Mouse (Mus musculus): ENCODE data around the gene Mxi1. TPM values are rescaled to one million over a fixed set of nuclear protein-coding genes. Genes with fewer than 3 reads are reported as not detected.

Gene Mxi1
- 59.0 and 59.1 TPM in 2 replicates for polyA plus RNA-seq (2014; fragmentation: Nextera tagmentation; extraction: Ambion mirVana)

DNA sequence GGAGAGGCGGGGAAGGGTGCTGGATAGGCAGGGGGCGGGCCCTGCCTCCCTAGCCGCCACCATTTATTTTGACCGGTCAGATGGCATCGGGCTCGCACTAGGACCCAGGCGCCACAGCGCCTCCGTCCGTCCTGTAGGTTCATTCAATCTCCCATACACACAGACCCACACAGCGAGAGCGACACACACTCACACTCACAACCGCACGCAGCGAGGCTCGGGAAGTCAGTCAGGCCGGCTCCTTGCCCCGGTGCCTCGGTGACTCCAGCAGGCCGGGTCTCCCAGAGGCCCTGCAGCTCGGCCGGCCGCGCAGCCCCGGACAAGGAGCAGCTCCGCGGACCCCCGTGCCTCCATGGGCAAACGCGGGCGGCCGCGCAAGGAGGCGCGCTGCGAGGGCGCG lies at the start of gene Mxi1:
Gene Mxi1, plus strand, starts transcription at position 171 of the 400 bp plus-strand sequence.
- DNase-seq (ENCODE audit: low spot score, missing footprints) (peak; percentile 99), ATAC-seq (ENCODE audit: low FRiP score) (peak; percentile 75)
- Histone ChIP-seq H3K36me3 (ENCODE audit: control insufficient read depth, insufficient read depth, low read length) (no peaks in the 10 kb centered on the region; the same call in 1 of the 2 replicates), H3K4me1 (ENCODE audit: control insufficient read depth, insufficient read depth, low read length) (peaks cover 19% of the 10 kb centered on the region), H3K4me3 (ENCODE audit: low read depth, low read length) (peak within 1 kb of the TSS; percentile 93), H3K9me3 (ENCODE audit: control insufficient read depth, low read length) (no peaks in the 10 kb centered on the region), H3K27me3 (ENCODE audit: control insufficient read depth, insufficient read depth, low read length) (no peaks in the 10 kb centered on the region), H3K9ac (ENCODE audit: low read length) (peak within 1 kb of the TSS; percentile 94), H3K27ac (ENCODE audit: low read depth, low read length) (peak within 1 kb of the TSS; percentile 89), H3K4me2 (peak within 1 kb of the TSS; percentile 96)
- under 1% methylated on average over 38 of the region's 38 CpGs for WGBS

DNA sequence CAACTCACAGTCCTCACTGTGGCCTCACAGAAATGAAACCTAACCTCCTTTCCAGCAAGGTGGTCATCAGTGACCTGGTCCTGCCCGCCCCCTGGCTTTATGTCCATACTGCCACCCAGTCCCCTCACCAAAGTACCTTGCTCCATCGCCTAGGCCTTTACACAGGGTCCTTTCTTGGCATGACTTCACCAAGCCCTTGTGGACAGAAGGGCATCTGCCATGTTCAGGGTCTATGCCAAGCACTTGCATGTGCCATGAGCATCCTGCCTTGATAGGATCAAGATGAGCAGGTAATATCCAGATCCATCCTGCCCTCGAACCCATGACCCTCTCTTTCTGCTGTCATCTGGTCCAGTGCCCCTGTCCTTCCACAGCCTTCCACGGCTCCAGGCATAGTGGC lies 49.5 kb upstream of the Mxi1 start:
- Histone ChIP-seq H3K4me2 (no peak overlapping the region), H3K4me3 (ENCODE audit: low read depth, low read length) (no peak overlapping the region), H3K4me1 (ENCODE audit: control insufficient read depth, insufficient read depth, low read length) (peaks cover 6% of the 10 kb centered on the region; the same call in 1 of the 2 replicates), H3K9me3 (ENCODE audit: control insufficient read depth, low read length) (no peaks in the 10 kb centered on the region), H3K9ac (ENCODE audit: low read length) (no peak overlapping the region), H3K27ac (ENCODE audit: low read depth, low read length) (no peak overlapping the region), H3K36me3 (ENCODE audit: control insufficient read depth, insufficient read depth, low read length) (no peaks in the 10 kb centered on the region), H3K27me3 (ENCODE audit: control insufficient read depth, insufficient read depth, low read length) (no peaks in the 10 kb centered on the region)
- ATAC-seq (ENCODE audit: low FRiP score) (no peak), DNase-seq (ENCODE audit: low spot score, missing footprints) (no peak)
- 86% methylated on average over 4 of the region's 4 CpGs for WGBS

DNA sequence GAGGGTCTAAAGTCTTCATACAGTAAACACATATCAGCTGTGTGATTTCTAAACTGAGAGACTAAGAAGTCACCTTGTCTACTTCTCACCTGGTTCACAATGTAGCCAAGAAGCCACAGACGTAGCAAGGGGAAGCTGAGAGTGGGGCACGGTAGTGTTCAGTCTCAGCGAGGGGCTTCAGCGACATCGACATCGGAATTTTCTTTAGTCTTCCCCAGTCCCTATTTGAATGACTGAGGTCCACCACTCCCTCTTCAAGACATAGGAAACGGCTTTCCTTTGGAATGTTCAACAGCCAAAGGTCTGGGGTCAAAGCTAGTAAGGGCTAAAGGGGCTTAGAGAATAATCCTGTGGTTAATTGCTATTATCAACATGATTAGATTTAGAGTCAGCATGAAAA lies 48.3 kb upstream of the Mxi1 start:
- DNase-seq (ENCODE audit: low spot score, missing footprints) (no peak), ATAC-seq (ENCODE audit: low FRiP score) (no peak)
- Histone ChIP-seq H3K36me3 (ENCODE audit: control insufficient read depth, insufficient read depth, low read length) (no peaks in the 10 kb centered on the region), H3K4me2 (no peak overlapping the region), H3K4me1 (ENCODE audit: control insufficient read depth, insufficient read depth, low read length) (peaks cover 6% of the 10 kb centered on the region; the same call in 1 of the 2 replicates), H3K27me3 (ENCODE audit: control insufficient read depth, insufficient read depth, low read length) (no peaks in the 10 kb centered on the region), H3K27ac (ENCODE audit: low read depth, low read length) (no peak overlapping the region), H3K4me3 (ENCODE audit: low read depth, low read length) (no peak overlapping the region), H3K9ac (ENCODE audit: low read length) (no peak overlapping the region), H3K9me3 (ENCODE audit: control insufficient read depth, low read length) (no peaks in the 10 kb centered on the region)
- 76% methylated on average over 7 of the region's 7 CpGs for WGBS

DNA sequence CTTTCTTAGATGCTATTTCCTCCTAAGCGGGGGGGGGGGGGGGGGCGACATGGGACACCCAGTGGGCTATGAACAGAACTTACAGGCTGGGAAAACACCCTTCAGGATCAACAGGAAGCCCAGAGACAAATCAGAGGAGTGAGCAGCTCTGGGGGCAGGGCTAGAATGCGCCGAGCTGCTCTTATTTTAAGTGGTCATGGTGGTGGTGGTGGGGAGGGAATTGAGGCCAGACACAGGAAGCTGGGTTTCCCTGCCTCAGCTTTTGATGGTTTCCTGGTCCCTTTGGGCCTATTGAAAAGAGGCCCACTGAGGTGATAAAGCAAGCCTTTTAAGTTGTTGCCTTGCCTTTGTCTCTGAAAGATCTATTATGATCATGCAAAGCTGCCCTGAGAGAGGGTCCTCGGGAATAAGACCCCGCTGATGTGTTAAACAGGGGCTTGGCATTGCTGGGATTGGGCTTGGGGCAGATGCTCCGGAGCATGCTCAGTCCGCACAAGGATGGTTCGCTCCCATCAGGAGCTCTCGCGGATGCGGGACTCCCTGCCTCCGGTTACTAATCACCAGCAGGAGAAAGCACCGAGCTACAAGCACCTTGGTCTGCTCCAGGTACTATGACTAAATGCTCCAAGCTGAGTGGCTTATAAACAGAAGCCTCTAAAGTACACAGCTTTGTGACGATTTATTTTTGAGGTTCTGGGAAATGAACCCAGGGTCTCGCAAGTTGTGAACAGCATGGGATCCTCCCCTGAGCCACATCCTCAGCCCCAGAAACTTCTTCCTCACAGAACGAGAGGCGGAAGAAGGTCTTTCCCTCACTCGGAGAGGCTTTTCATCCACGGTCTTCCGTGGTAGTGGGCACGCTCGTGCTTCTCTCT lies 46.2 kb upstream of the Mxi1 start:
- Histone ChIP-seq H3K27me3 (ENCODE audit: control insufficient read depth, insufficient read depth, low read length) (no peaks in the 10 kb centered on the region), H3K4me2 (peak overlapping the region; percentile 15; the same call in 1 of the 2 replicates), H3K4me3 (ENCODE audit: low read depth, low read length) (0 out of 2 replicates have a peak overlapping the region, but pooled peaks have one; percentile 4), H3K9ac (ENCODE audit: low read length) (peak overlapping the region; percentile 10), H3K4me1 (ENCODE audit: control insufficient read depth, insufficient read depth, low read length) (peaks cover 6% of the 10 kb centered on the region; the same call in 1 of the 2 replicates), H3K36me3 (ENCODE audit: control insufficient read depth, insufficient read depth, low read length) (no peaks in the 10 kb centered on the region), H3K9me3 (ENCODE audit: control insufficient read depth, low read length) (no peaks in the 10 kb centered on the region), H3K27ac (ENCODE audit: low read depth, low read length) (no peak overlapping the region; the same call in 1 of the 2 replicates)
- 31% methylated on average over 22 of the region's 23 CpGs for WGBS
- DNase-seq (ENCODE audit: low spot score, missing footprints): peak; percentile 86
- ATAC-seq (ENCODE audit: low FRiP score): peak; percentile 51; the same call in 1 of the 2 replicates

DNA sequence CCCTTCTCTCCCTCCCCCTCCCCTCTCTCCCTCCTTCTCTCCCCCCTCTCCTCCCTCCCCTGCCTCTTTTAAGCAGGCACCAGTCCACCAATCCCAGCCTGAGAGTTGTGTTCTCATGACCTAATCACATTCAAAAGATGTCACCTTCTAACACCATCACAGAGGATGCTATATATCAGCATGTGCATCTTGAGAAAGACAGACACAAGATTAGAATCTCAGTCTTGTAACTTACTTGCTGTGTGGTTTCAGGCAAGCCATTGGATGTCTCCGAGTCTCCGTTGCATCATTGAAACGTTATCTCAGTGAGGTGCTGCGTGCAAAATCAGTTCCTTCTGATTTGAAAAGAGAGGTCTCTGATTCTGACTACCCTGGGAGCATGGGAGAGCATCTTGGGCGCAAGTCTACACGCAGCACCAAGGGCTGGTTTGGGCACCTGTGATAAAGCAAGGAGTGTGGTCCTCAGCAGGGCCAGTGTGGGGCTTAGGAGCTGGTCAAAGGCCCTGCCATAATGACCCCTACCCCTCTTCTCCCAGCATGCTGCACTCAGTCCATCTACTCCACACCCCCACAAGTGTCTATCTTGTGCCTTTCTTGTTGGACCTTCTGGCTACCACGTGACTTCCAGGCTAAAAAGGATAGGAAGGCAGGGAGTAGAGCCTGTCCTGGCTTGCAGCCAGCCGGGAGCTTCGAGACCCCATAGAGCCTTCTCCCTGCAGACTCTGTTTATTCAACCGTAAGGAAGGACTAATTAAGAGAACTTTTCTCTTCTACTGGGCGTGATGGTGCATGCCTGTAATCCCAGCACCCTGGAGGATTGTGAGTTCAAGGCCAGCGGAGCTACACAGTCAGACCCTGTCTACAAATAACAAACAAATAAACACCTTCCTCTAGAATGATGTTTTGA lies 45.2 kb upstream of the Mxi1 start:
- Histone ChIP-seq H3K9me3 (ENCODE audit: control insufficient read depth, low read length) (no peaks in the 10 kb centered on the region), H3K9ac (ENCODE audit: low read length) (no peak overlapping the region), H3K27ac (ENCODE audit: low read depth, low read length) (no peak overlapping the region), H3K4me1 (ENCODE audit: control insufficient read depth, insufficient read depth, low read length) (peaks cover 6% of the 10 kb centered on the region; the same call in 1 of the 2 replicates), H3K4me2 (no peak overlapping the region), H3K4me3 (ENCODE audit: low read depth, low read length) (no peak overlapping the region), H3K36me3 (ENCODE audit: control insufficient read depth, insufficient read depth, low read length) (no peaks in the 10 kb centered on the region), H3K27me3 (ENCODE audit: control insufficient read depth, insufficient read depth, low read length) (no peaks in the 10 kb centered on the region)
- ATAC-seq (ENCODE audit: low FRiP score) (peak; percentile 33; the same call in 1 of the 2 replicates), DNase-seq (ENCODE audit: low spot score, missing footprints) (no peak)
- WGBS: 63% methylated on average over 12 of the region's 12 CpGs

DNA sequence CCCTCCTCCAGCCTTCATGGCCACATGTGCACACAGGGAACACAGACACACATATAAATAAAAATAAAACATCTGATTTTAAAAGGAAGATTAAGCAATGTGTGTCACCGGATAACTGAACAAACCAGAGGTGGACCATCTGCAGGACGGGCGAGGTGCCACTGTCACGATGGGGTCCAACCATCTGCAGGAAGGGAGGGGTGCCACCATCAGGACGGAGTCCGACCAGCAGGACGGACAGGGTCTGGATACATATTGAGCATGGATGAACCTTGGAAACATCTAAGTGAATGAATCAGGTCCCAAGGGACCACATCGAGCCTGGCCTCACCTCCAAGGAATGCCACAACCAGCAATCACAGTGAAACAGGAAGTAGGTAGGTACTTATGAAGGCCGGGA lies 43.0 kb upstream of the Mxi1 start:
- H3K27me3 ChIP-seq (ENCODE audit: control insufficient read depth, insufficient read depth, low read length): no peaks in the 10 kb centered on the region
- peaks cover 6% of the 10 kb centered on the region; the same call in 1 of the 2 replicates for H3K4me1 ChIP-seq (ENCODE audit: control insufficient read depth, insufficient read depth, low read length)
- no peak overlapping the region for H3K4me3 ChIP-seq (ENCODE audit: low read depth, low read length)
- H3K27ac ChIP-seq (ENCODE audit: low read depth, low read length): no peak overlapping the region
- 93% methylated on average over 9 of the region's 9 CpGs for WGBS
- no peak overlapping the region for H3K9ac ChIP-seq (ENCODE audit: low read length)
- no peaks in the 10 kb centered on the region for H3K9me3 ChIP-seq (ENCODE audit: control insufficient read depth, low read length)
- no peaks in the 10 kb centered on the region for H3K36me3 ChIP-seq (ENCODE audit: control insufficient read depth, insufficient read depth, low read length)
- ATAC-seq (ENCODE audit: low FRiP score) (no peak), DNase-seq (ENCODE audit: low spot score, missing footprints) (no peak)
- H3K4me2 ChIP-seq: no peak overlapping the region

DNA sequence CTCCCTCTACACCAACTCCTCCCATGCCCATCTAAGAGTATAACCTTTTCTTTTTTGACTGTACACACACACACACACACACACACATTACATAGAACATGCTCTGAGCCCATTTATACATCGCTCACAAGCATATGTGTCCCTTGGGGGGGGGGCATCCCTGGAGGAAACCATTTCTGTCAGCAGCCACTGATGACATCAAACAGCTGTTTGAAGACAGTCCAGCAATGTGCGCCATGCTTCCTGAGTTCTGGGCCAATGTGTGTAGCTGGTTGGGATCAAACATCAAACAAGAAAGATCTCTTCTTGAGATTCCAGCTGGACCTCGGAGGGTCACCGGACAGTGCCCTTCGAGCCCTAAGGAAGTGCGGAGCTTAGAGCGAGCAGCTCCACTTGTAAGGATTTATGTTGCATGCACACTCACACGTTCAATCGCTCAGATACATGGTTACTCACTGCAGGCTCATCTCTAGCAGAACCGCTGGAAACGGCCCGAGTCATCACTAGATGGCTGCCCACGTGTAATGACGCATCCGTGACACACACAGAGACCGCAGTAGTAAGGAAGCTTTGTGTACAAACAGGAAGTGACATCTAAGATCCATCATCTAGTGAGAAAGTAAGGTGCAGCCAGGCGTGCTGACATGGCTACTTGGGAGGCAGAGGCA lies 37.1 kb upstream of the Mxi1 start:
- Histone ChIP-seq H3K4me1 (ENCODE audit: control insufficient read depth, insufficient read depth, low read length) (peaks cover 2% of the 10 kb centered on the region; the same call in 1 of the 2 replicates), H3K4me3 (ENCODE audit: low read depth, low read length) (no peak overlapping the region), H3K4me2 (no peak overlapping the region), H3K9ac (ENCODE audit: low read length) (no peak overlapping the region), H3K27me3 (ENCODE audit: control insufficient read depth, insufficient read depth, low read length) (no peaks in the 10 kb centered on the region), H3K27ac (ENCODE audit: low read depth, low read length) (no peak overlapping the region), H3K36me3 (ENCODE audit: control insufficient read depth, insufficient read depth, low read length) (no peaks in the 10 kb centered on the region), H3K9me3 (ENCODE audit: control insufficient read depth, low read length) (no peaks in the 10 kb centered on the region)
- ATAC-seq (ENCODE audit: low FRiP score): no peak
- no peak for DNase-seq (ENCODE audit: low spot score, missing footprints)
- whole genome bisulfite sequencing: 93% methylated on average over 17 of the region's 17 CpGs

DNA sequence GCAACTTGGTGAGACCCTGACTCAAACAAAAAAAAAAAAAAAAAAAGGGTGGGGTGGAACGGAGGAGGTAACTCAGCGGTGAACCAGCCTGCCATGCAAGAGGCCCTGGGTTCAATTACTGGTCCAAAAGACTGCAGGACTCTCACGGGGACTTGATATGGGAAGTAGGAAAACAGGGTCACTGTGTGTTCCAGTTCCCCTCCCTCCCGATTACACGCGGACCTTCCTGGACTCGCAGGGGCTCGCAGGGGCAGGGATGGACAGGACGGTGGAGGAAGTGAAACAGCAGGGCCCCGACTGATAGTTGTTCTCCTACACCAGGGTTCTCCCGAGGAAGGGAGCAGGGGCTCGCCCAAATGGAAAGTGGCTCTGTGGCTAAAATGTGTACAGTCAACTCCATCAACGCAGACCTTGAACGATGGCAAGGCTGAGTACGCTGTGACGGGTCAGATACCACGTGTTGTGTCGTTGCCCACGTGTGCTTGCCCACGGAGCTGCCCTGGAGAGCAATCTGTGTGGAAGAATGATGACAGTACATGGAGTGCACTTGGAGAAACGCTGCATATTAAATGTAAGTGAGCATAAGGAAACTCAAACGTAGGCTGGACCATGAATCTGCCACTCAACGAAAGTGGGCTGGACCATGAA lies 36.4 kb upstream of the Mxi1 start:
- H3K4me1 ChIP-seq (ENCODE audit: control insufficient read depth, insufficient read depth, low read length): peaks cover 2% of the 10 kb centered on the region; the same call in 1 of the 2 replicates
- no peaks in the 10 kb centered on the region for H3K36me3 ChIP-seq (ENCODE audit: control insufficient read depth, insufficient read depth, low read length)
- DNase-seq (ENCODE audit: low spot score, missing footprints) (no peak), ATAC-seq (ENCODE audit: low FRiP score) (no peak)
- H3K27me3 ChIP-seq (ENCODE audit: control insufficient read depth, insufficient read depth, low read length): no peaks in the 10 kb centered on the region
- no peak overlapping the region for H3K9ac ChIP-seq (ENCODE audit: low read length)
- no peak overlapping the region for H3K27ac ChIP-seq (ENCODE audit: low read depth, low read length)
- H3K4me3 ChIP-seq (ENCODE audit: low read depth, low read length): no peak overlapping the region
- WGBS: 92% methylated on average over 22 of the region's 23 CpGs
- no peak overlapping the region for H3K4me2 ChIP-seq
- no peaks in the 10 kb centered on the region for H3K9me3 ChIP-seq (ENCODE audit: control insufficient read depth, low read length)

Measured in midbrain, embryonic 11.5 days (tissue).